Mouse (Mus musculus): ENCODE results near the gene Cryaa.

Gene Cryaa

GRCm38 (mm10) chr17:31677507-31677906, at the start of gene Cryaa:
Gene Cryaa, plus strand, starts transcription at chr17:31677807.
- no peak for DNase-seq

DNA sequence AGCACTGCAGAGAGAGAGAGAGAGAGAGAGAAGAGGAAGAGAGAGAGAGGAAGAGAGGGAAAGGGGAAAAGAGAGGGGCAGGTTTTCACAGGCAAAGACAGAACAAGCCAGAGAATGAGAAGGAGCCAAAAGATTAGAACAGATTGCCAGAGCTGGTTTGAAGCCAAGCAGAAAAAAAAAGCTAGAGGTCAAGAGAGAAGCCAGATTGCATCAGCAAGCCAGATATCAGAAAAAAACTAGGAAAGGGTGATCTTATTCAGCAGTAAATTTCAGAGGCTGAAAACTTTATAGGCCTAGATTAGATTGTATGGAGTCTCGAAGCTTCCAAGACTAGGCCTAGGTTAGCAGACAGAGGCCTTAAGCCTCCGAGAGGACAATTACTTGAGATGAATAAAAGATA, 49.6 kb upstream of the Cryaa start:
- DNase-seq = no peak

- no peak for DNase-seq
These were observed 46.4 kb upstream of the Cryaa start for GRCm38 (mm10) chr17:31631081-31631800.

GRCm38 (mm10) chr17:31633007-31633406, 44.6 kb upstream of the Cryaa start:
- DNase-seq = no peak

GRCm38 (mm10) chr17:31634896-31635295, 42.7 kb upstream of the Cryaa start:
- no peak for DNase-seq

DNA sequence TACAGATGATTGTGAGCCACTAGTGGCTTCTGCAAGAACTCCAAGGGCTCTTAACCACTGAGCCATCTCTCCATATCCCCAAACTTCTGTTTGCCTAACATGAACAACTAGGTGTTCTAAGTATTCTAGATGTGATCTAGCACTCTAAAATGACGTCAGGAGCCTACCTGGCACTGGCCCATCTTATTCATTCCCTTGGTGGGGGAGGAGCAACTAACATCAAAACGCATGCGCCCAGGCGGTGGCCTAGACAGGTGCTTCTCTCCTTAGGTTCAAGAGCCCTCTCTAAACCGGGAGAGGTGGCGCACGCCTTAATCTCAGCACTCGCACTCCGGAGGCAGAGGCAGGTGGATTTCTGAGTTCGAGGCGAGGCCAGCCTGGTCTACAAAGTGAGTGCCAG, 41.8 kb upstream of the Cryaa start:
- DNase-seq = no peak

DNA sequence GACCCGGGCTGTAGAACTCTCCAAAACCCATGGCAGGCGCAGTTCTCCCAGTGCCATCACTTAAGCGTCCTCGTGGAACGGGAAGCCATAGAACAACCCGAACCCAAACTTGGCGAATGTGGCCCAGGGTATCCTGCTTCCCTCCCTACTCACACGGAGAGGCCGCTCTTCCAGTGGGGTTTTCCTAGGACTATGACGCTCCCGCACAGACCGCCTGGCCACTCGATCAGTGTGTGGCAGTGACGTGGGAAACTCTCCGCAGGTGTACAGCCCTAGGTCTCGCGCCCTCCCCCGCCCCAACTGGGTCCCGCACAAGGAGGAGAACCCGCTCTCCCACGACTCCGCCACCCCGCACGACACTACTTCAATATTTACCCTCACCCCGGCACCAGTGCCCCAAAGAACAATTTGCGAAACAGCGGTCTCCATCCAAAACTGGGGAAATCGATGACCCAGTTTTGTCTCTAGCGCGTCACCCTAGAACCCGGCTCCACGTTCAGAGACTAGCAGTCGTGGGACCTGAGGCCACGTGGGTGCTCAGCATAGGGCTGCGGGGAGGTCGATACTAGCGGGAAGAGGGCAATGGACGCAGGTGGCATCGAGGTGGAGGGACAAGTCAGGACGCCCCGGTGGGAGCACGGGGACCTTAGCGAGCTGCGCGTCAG, 41.2 kb upstream of the Cryaa start:
- no peak for DNase-seq

GRCm38 (mm10) chr17:31636942-31637811, 40.4 kb upstream of the Cryaa start, which contains the start of gene Cbs:
Gene Cbs, minus strand, starts transcription at chr17:31637238.
- DNase-seq = peak; percentile 91

GRCm38 (mm10) chr17:31637866-31638570, 39.6 kb upstream of the Cryaa start:
- DNase-seq = peak; percentile 67

- no peak for DNase-seq
These were observed 38.0 kb upstream of the Cryaa start for GRCm38 (mm10) chr17:31639651-31640050.

DNA sequence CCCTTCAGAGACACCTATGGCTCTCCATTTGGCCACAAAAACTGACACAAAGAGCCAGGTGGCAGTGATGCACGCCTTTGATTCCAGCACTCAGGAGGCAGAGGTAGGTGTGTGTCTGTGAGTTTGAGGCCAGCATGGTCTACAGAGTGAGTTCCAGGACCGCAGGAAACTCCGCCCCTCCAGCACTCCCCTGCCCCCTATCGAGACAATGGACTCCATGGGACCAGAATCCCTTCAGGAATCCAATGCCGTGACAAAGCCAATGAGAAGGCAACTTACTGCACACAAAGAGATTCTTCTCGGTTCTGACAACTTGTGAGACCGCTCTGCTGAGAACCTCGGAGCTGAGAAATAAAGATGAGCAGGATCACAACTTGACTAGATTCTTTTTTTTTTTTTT, 35.3 kb upstream of the Cryaa start:
- DNase-seq = no peak

- no peak for DNase-seq
These were observed 34.7 kb upstream of the Cryaa start for GRCm38 (mm10) chr17:31642913-31643312.

DNA sequence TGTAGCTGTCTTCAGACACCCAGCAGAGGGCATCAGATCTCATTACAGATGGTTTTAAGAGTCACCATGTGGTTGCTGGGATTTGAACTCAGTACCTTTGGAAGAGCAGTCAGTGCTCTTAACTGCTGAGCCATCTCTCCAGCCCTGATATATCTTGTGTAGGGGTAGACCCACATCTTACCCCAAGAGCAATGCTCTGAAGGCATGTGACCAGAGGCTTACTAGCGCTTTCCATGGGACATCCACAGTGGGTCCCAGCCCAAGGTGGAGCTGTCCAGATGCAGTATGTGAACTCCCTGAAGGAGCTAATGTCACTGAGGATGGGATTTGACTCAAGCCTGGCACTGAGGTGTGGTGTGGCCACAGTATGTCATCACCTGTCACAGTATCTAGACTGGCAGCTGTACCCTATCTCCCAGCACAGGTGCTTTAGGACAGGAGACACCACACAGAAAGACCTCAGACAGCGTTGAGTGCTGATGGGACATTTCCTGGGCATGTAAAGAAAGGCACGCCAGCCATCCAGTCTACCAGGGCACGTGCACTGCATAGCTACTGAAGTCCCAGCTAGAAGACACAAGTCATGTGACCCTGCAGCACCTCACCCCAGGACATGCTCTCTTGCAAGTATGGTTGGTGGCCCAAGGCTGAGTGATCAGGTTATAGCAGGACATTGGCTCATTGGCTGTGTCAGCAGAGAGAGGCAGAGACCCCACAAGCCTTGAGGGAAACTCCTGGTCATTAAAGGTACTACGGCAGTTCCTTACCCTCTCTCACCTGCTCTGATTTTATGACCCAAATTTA, 31.2 kb upstream of the Cryaa start:
- no peak for DNase-seq

GRCm38 (mm10) chr17:31652152-31652551, 25.5 kb upstream of the Cryaa start:
- peak; percentile 34 for DNase-seq

- no peak for DNase-seq
These were observed 24.3 kb upstream of the Cryaa start for GRCm38 (mm10) chr17:31653277-31653676.

GRCm38 (mm10) chr17:31655366-31655765, 22.2 kb upstream of the Cryaa start:
- DNase-seq = peak; percentile 47

GRCm38 (mm10) chr17:31656682-31657081, 20.9 kb upstream of the Cryaa start:
- DNase-seq = no peak

DNA sequence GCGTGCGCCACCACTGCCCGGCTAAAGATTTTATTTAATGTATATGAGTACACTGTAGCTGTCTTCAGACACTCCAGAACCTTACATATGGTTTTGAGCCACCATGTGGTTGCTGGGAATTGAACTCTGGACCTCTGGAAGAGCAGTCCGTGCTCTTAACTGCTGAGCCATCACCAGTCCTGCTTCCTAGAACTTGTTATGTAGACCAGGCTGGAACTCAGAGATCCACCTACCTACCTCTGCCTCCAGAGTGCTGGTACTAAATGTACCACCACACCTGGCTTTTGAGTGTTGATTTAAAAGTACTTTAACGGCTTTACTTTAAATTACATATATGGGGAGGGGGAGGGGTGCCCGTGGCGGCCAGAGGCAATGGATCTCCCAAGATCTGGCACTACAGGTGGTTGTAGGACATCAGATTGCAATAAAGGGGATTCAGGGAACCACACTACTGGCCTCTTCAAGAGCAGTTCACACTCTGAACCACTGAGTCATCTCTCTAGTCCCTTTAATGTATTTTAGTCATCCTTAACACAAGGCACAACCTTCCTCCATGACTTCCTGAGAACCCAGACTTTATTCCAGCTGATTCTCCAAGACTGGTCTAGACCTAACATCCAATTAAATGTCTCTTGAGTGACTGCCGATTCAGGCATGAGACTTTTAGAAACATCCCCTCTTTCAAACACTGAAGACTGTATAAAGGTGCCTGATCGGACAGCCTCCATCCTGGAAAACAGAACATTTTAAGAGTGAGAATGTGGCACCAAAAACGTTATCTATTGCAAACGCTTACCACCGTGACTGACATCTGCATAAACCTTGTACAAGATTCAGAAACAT, 20.2 kb upstream of the Cryaa start:
- no peak for DNase-seq

- DNase-seq = no peak
These were observed 19.5 kb upstream of the Cryaa start for GRCm38 (mm10) chr17:31658136-31658467.

- DNase-seq = peak; percentile 99
These were observed 19.0 kb upstream of the Cryaa start, which contains the start of gene U2af1 for GRCm38 (mm10) chr17:31658468-31659185. Gene U2af1, minus strand, starts transcription at chr17:31658892.
